ENCODE assay signal across 11 mouse cellular contexts in the genomic region with DNA sequence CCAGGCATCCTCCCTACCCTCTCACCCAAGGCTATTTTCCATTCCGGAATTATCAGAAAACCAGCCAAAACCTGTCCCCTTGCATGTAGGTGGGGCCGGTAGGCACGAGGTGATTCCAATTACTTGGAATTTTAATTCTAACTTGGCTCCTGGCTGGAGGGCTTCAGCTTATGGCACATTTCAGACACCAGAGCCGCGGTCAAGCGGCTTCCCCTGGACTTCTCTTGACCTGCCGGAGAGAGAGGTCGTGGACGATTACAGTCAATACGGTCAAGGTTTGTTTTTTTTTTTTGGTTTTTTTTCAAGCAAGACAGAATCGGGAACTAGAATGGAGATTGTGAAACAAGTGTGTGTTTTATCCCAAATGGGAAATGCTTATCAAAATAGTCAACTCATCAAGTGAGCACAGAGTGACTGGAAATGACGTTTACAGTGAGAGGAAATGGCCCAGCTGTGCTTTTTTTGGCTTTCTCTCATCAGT. TPM values are rescaled to one million over a fixed set of nuclear protein-coding genes. Genes with fewer than 3 reads are reported as not detected.
DNase-seq lines count a peak whose midpoint lies in the region; ATAC-seq and TF ChIP-seq lines count a peak whose summit lies in the region.
"Had no signal": no experiment of that assay in that cellular context is flagged by ENCODE, and none has a peak within 500 bp of the region (broad histone marks: within the 10 kb centered on the region; RNA-seq: fewer than 3 reads in every experiment).

No protein-coding gene starts in this region.

- no peak overlapping the region for H3K9ac ChIP-seq in heart, adult 2 months (ENCODE audit: low read depth, low read length)
- no peak overlapping the region for H3K9ac ChIP-seq in heart, embryonic 11.5 days (ENCODE audit: low read depth, low read length)
- H3K9ac ChIP-seq in liver, embryonic 13.5 days, result no peak overlapping the region
- H3K9ac ChIP-seq in forebrain, embryonic 15.5 days (replicated peaks), result no peak overlapping the region
- H3K9ac ChIP-seq: lung, embryonic 15.5 days; stomach, embryonic 15.5 days had no signal

- H3K27me3 ChIP-seq in heart, adult 2 months (ENCODE audit: control insufficient read depth, insufficient read depth, low read length), result no peaks in the 10 kb centered on the region
- no peaks in the 10 kb centered on the region for H3K27me3 ChIP-seq in heart, embryonic 11.5 days (ENCODE audit: control insufficient read depth, insufficient read depth, low read length)
- no peaks in the 10 kb centered on the region for H3K27me3 ChIP-seq in liver, embryonic 13.5 days
- H3K27me3 ChIP-seq in forebrain, embryonic 15.5 days, result no peaks in the 10 kb centered on the region
- H3K27me3 ChIP-seq: lung, embryonic 15.5 days; stomach, embryonic 15.5 days had no signal

- no peaks in the 10 kb centered on the region for H3K79me2 ChIP-seq in heart, adult 2 months (replicated peaks; ENCODE audit: control insufficient read depth, insufficient read depth, low read length)

- H3K4me3 ChIP-seq in heart, adult 2 months, result no peak overlapping the region
- no peak overlapping the region for H3K4me3 ChIP-seq in heart, embryonic 11.5 days (ENCODE audit: low read depth, low read length)
- H3K4me3 ChIP-seq in liver, embryonic 13.5 days (replicated peaks), result no peak overlapping the region
- no peak overlapping the region for H3K4me3 ChIP-seq in forebrain, embryonic 15.5 days
- H3K4me3 ChIP-seq: erythroblast, embryonic 14.5 days; lung, embryonic 15.5 days; stomach, embryonic 15.5 days had no signal

- TF ChIP-seq POLR2A in heart, adult 2 months (IDR thresholded peaks at IDR 0.05; ENCODE audit: insufficient read depth, low read depth, low read length), result no peak

- ATAC-seq in heart, embryonic 11.5 days (replicated peaks; ENCODE audit: insufficient number of reproducible peaks, low FRiP score, low TSS enrichment), result no peak
- ATAC-seq in common myeloid progenitor, adult 5-6 weeks (replicated peaks; ENCODE audit: low read depth, poor library complexity, severe bottlenecking), result 0 out of 2 replicates have a peak, but pooled peaks have one; percentile 2
- ATAC-seq in liver, embryonic 13.5 days (ENCODE audit: low read depth), result peak; percentile 12; the same call in 1 of the 2 replicates
- ATAC-seq in frontal cortex, adult (ENCODE audit: low TSS enrichment), result no peak
- ATAC-seq in forebrain, embryonic 15.5 days (replicated peaks), result no peak

- peak; percentile 64 to 71 for DNase-seq in heart, adult 2 months
- peak; percentile 59 to 64 for DNase-seq in right cerebral cortex, postnatal 10 days (ENCODE audit: low spot score in 2 of 2)
- no peak for DNase-seq in right cerebral cortex, postnatal 4 days
- no peak for DNase-seq in liver, embryonic 13.5 days

- intact Hi-C loops in heart, adult 2 months (cut with DNase I), result no loop called here

- peak overlapping the region; percentile 44 for H3K27ac ChIP-seq in heart, adult 2 months
- H3K27ac ChIP-seq in heart, embryonic 11.5 days (ENCODE audit: low read depth, low read length), result no peak overlapping the region
- H3K27ac ChIP-seq in liver, embryonic 13.5 days, result no peak overlapping the region
- no peak overlapping the region for H3K27ac ChIP-seq in forebrain, embryonic 15.5 days (replicated peaks)
- H3K27ac ChIP-seq: lung, embryonic 15.5 days; stomach, embryonic 15.5 days had no signal

- WGBS in heart, adult 2 months, result 56% methylated on average over 12 of the region's 12 CpGs
- WGBS in heart, embryonic 11.5 days (ENCODE audit: insufficient replicate concordance), result 72% methylated on average over 12 of the region's 12 CpGs
- WGBS in liver, embryonic 13.5 days (ENCODE audit: insufficient replicate concordance), result 72% methylated on average over 12 of the region's 12 CpGs
- WGBS in forebrain, embryonic 15.5 days, result 90% methylated on average over 12 of the region's 12 CpGs

- H3K4me1 ChIP-seq in heart, adult 2 months (ENCODE audit: control insufficient read depth, insufficient read depth, low read length), result peaks cover 4% of the 10 kb centered on the region
- no peaks in the 10 kb centered on the region for H3K4me1 ChIP-seq in heart, embryonic 11.5 days (ENCODE audit: control insufficient read depth, insufficient read depth, low read length)
- H3K4me1 ChIP-seq in liver, embryonic 13.5 days (replicated peaks), result 0 out of 2 replicates have a peak, but pooled peaks cover 3% of the 10 kb centered on the region
- H3K4me1 ChIP-seq in forebrain, embryonic 15.5 days, result peaks cover 8% of the 10 kb centered on the region; the same call in 1 of the 2 replicates
- H3K4me1 ChIP-seq: lung, embryonic 15.5 days; stomach, embryonic 15.5 days had no signal

- no peak for TF ChIP-seq EP300 in heart, adult 2 months (IDR thresholded peaks at IDR 0.05; ENCODE audit: insufficient read depth, low read depth, low read length)

- peaks cover 38% of the 10 kb centered on the region for H3K9me3 ChIP-seq in heart, embryonic 11.5 days (replicated peaks; ENCODE audit: control insufficient read depth, low read length)
- peaks cover 69% of the 10 kb centered on the region for H3K9me3 ChIP-seq in liver, embryonic 13.5 days (replicated peaks)
- peaks cover 30% of the 10 kb centered on the region for H3K9me3 ChIP-seq in forebrain, embryonic 15.5 days

- H3K4me2 ChIP-seq in heart, embryonic 11.5 days, result no peak overlapping the region
- no peak overlapping the region for H3K4me2 ChIP-seq in liver, embryonic 13.5 days
- H3K4me2 ChIP-seq in forebrain, embryonic 15.5 days (replicated peaks), result no peak overlapping the region
- H3K4me2 ChIP-seq: lung, embryonic 15.5 days; stomach, embryonic 15.5 days had no signal

- no peak for TF ChIP-seq CTCF in heart, adult 2 months (IDR thresholded peaks at IDR 0.05)

- H3K36me3 ChIP-seq in heart, adult 2 months (ENCODE audit: control insufficient read depth, insufficient read depth, low read length), result no peaks in the 10 kb centered on the region
- H3K36me3 ChIP-seq in heart, embryonic 11.5 days (ENCODE audit: control insufficient read depth, insufficient read depth, low read length), result peaks cover 43% of the 10 kb centered on the region
- H3K36me3 ChIP-seq in liver, embryonic 13.5 days, result peaks cover 79% of the 10 kb centered on the region
- H3K36me3 ChIP-seq in forebrain, embryonic 15.5 days, result peaks cover 50% of the 10 kb centered on the region

RNA-seq across cellular contexts. Expression of gene Gm21887, which starts 28.6 kb away (rescaled TPM):
- total RNA-seq in heart, adult 2 months (2021), result 10 to 100 TPM; 22.9 to 27.8 TPM
- 27.5 and 60.9 TPM in 2 replicates for polyA plus RNA-seq in heart, adult 2 months (2012; rRNA removed)
- polyA plus RNA-seq in heart, embryonic 11.5 days (2014; fragmentation: Nextera tagmentation; extraction: Ambion mirVana), result 95.5 and 157 TPM in 2 replicates
- 108 and 116 TPM in 2 replicates for total RNA-seq in common myeloid progenitor, adult 5-6 weeks (2017)
- polyA plus RNA-seq in liver, embryonic 13.5 days (2015; fragmentation: Nextera tagmentation; extraction: Ambion mirVana), result 84.4 and 95.3 TPM in 2 replicates
- 189 and 242 TPM in 2 replicates for polyA plus RNA-seq in forebrain, embryonic 15.5 days (2015; fragmentation: Nextera tagmentation; extraction: Ambion mirVana)

Comparison
In these comparisons a context has a peak if more than half of its experiments do, and no peak if none do; other contexts are left out.
1. DNase-seq: peak in heart, adult 2 months (2 of 2) and right cerebral cortex, postnatal 10 days (2 of 2); none in right cerebral cortex, postnatal 4 days (single experiment) and liver, embryonic 13.5 days (single experiment).
2. ATAC-seq: peak in common myeloid progenitor, adult 5-6 weeks (single experiment) and liver, embryonic 13.5 days (single experiment); none in heart, embryonic 11.5 days (single experiment), frontal cortex, adult (single experiment) and forebrain, embryonic 15.5 days (single experiment).